Mouse (Mus musculus) kidney, adult 11 months (tissue): ENCODE measurements around the gene Spry1.

Experiments
- DNase-seq: peaks from one replicate; pipeline ENCODE4 v3.0.0; 2022

Gene Spry1

DNA sequence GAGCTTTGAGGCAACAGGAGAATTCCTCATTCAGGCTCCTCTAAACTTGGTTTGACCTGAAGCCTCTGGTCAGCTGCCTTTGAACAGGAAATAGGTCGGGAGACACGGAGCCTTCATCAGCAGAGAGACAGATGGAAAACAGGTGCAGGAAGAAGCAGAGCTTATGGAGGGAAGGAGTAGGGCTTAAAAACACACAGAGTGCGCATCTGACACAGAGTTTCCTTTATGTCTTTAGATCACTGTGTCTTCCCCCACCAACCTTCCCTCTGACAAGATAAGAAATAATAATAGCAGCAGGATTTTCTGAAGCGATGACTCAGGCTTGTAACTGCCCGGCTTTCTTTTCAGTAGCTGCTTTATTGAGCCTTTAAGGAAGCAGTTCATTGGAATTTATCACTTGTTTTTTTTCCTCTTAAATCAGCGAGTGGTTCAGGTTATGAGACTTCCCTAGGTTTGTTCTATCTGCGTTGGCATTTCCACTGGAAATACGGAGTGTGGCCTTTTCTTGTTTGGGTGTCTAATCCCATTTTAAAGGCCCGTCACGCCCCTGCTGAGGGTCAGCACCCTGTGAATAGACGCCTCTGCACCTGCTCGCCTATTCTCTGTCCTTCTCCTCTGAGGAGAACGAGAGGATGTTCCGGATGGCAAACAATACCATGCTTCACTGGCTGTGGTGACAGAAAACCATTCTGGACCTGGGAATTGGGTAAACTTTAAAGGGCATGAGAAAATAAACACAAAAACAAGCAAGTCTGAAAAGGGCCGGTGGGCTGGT, 32.7 kb downstream of the Spry1 start:
- no peak for DNase-seq

- no peak for DNase-seq
Measured at GRCm38 (mm10) chr3:37673513-37674261, 33.9 kb downstream of the Spry1 start.

GRCm38 (mm10) chr3:37675056-37675525, 35.3 kb downstream of the Spry1 start:
- no peak for DNase-seq

DNA sequence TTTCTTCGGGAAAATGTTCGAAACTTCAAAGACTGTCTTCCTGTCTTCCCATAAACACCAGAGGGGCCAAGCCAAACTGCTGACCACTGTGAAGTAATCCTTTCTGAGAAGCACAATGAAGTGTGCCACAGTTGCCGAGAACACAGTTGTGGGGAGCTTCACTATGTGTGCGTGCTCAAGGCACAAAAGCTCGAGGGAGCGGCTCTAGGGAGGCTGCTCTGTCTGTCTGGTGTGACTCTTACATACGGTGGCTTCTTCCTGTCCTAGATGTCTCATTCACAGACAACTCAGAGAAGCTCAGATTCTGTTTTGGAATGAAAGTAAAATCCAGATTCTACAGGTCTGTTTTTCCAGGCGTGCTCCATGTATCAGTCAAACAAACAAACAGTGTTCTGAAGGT, 36.5 kb downstream of the Spry1 start:
- DNase-seq, result no peak

- DNase-seq, result no peak
Measured at GRCm38 (mm10) chr3:37686219-37686618, 46.5 kb downstream of the Spry1 start.

GRCm38 (mm10) chr3:37686751-37687150, 47.0 kb downstream of the Spry1 start:
- no peak for DNase-seq

DNA sequence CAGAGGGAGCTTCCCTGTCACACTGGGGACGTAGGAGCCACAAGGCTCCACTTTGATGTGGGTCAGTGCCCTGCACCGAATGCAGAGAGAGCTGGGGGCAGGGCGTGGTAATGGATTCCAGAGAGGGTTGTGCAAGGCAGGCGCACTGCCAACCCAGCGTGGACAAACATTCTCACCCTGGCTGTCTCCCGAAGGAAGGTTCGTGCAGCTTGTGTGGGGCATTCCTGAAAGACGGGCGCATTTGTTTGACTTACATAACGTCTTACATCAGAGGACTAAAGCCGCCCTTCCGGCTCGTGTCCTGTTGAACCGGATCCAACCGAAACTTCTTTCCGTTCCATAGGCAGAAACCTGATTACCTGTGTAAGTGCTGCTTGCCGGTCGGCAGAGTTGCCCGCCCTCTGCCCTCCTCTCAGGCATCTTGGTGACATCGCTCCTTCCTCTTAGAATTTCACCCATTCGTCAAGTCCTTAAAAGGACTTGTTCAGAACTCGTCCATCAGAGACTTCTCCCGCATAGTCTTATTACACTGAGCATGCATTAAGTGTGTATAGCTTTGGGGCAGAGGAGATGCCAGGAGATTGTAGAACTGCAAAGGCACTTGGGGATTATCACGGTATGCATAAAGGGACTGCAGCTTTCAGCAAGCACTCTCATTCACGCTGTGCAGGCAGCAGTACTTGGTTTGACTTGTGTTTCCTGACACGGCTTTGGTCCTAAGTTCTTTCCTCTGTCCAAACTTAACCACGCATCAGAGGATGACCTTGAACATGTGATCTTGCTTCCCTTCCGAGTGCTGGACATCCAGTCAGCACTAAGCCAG, 47.6 kb downstream of the Spry1 start:
- DNase-seq, result peak; percentile 73

- no peak for DNase-seq
Measured at GRCm38 (mm10) chr3:37692945-37693344, 53.2 kb downstream of the Spry1 start.

- DNase-seq, result no peak
Measured at GRCm38 (mm10) chr3:37693552-37693951, 53.8 kb downstream of the Spry1 start.
